Mouse (Mus musculus) skeletal muscle tissue, adult 2 months (tissue): ENCODE measurements around the gene Plscr3.

ENCODE experiments used
- DNase-seq: peaks from one replicate; pipeline ENCODE4 v3.0.0-alpha.2; 2012; ENCODE audit warnings: low read depth, low spot score

Gene Plscr3

GRCm38 (mm10) chr11:69891482-69891881, 45.3 kb downstream of the Plscr3 start:
- DNase-seq, result no peak

GRCm38 (mm10) chr11:69894671-69895070, 48.5 kb downstream of the Plscr3 start:
- DNase-seq, result no peak

GRCm38 (mm10) chr11:69895291-69895690, 49.1 kb downstream of the Plscr3 start, which contains the start of gene Acap1:
Acap1 (minus strand) TSS chr11:69895539.
- DNase-seq, result no peak

GRCm38 (mm10) chr11:69899870-69900269, 53.7 kb downstream of the Plscr3 start:
- no peak for DNase-seq

- DNase-seq, result peak; percentile 92
These were observed 54.6 kb downstream of the Plscr3 start, which contains the start of the genes 2810408A11Rik and Neurl4 for GRCm38 (mm10) chr11:69900471-69901405. 2810408A11Rik (minus strand) TSS chr11:69900987. Neurl4 (plus strand) TSS chr11:69901072.

DNA sequence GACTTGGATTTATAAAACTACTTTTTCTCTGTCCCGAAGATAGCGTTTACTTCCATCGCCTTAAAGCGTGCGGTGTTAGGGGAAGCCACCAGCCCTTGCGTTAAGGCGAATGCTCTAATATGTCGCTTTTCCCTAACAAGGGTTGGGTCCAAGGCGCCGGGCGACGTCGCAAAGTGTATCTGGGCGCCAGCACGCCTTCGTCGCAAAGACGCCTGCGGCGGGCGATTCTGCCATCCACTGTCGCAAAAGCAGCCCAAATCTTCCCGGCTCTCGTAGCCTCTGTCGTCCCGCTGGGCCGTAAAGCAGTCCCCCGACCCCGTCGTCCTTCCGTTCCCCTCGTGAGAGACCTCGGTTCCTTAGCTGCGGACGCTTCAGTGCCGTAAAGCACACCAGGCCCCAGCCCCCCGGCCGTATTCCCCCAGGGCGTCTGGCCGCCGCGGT, 55.2 kb downstream of the Plscr3 start:
- peak; percentile 99 for DNase-seq
